Mouse (Mus musculus) lung, embryonic 14.5 days (tissue): ENCODE results near the gene Mzt1. TPM values are rescaled to one million over a fixed set of nuclear protein-coding genes. Genes with fewer than 3 reads are reported as not detected.
A peak's percentile ranks its signal among the peaks of the same experiment; 100 is the strongest.

ENCODE experiments used
- ATAC-seq: fragments of 200-750 bp; cut with Nextera tagmentation; 2 replicates; pipeline ENCODE4 v1.8.0; 2017; ENCODE audit warnings: mild to moderate bottlenecking, moderate TSS enrichment, moderate library complexity; ENCODE audit not compliant: insufficient read depth
- DNase-seq: peaks from one replicate; pipeline ENCODE4 v3.0.0-alpha.2; 2015
- H3K27ac ChIP-seq: fragments of 300-500 bp; sonication (generic); 2 replicates; pipeline ENCODE4 v1.5.1; 2014; ENCODE audit warnings: low read depth, mild to moderate bottlenecking, moderate library complexity
- H3K27me3 ChIP-seq: fragments of 300-500 bp; sonication (generic); 2 replicates; pipeline ENCODE4 v1.6.1; 2014; ENCODE audit warnings: low read length, control low read depth; ENCODE audit not compliant: insufficient read depth
- H3K36me3 ChIP-seq: fragments of 300-500 bp; sonication (generic); 2 replicates; pipeline ENCODE4 v1.6.1; 2014; ENCODE audit warnings: control low read depth; ENCODE audit not compliant: insufficient read depth
- H3K4me1 ChIP-seq: fragments of 300-500 bp; sonication (generic); 2 replicates; pipeline ENCODE4 v1.6.1; 2014; ENCODE audit warnings: antibody characterized with exemption, control low read depth; ENCODE audit not compliant: insufficient read depth
- H3K4me2 ChIP-seq: fragments of 300-500 bp; sonication (generic); 2 replicates; pipeline ENCODE4 v1.6.1; 2014; ENCODE audit warnings: mild to moderate bottlenecking
- H3K4me3 ChIP-seq: fragments of 300-500 bp; sonication (generic); 2 replicates; pipeline ENCODE4 v1.5.1; 2014; ENCODE audit warnings: low read depth, low read length
- H3K9ac ChIP-seq: fragments of 300-500 bp; sonication (generic); 2 replicates; pipeline ENCODE4 v1.6.1; 2014
- H3K9me3 ChIP-seq: fragments of 300-500 bp; sonication (generic); 2 replicates; pipeline ENCODE4 v1.6.1; 2016; ENCODE audit warnings: low read depth, low read length, control low read depth
- CTCF ChIP-seq: IDR thresholded peaks from 2 replicates; pipeline ENCODE4 v1.5.1; 2016; ENCODE audit warnings: antibody characterized with exemption, low read depth
- WGBS: fragments of 180-500 bp; shearing (Covaris S2); extraction: QIAGEN DNeasy Blood & Tissue Kit; methylation state at CpG from one replicate; pipeline ENCODE4 v1.1.7; 2014; 5-methylcytosine and 5-hydroxymethylcytosine counted together
- polyA plus RNA-seq: library from polyadenylated mRNA; unstranded; fragments of >200 nt; fragmentation: Nextera tagmentation; extraction: Ambion mirVana; gene quantifications from 2 replicates; pipeline ENCODE4 v1.2.1, GENCODE M21; 2014

The Mzt1 gene
- polyA plus RNA-seq, 1 experiment from 2014 or later = 68.9 TPM

GRCm38 (mm10) chr14:99018691-99019090, 27.2 kb downstream of the Mzt1 start:
- no peaks in the 10 kb centered on the region for H3K27me3 ChIP-seq
- H3K27ac ChIP-seq = no peak overlapping the region
- no peak overlapping the region for H3K9ac ChIP-seq
- no peaks in the 10 kb centered on the region for H3K36me3 ChIP-seq
- no peaks in the 10 kb centered on the region for H3K9me3 ChIP-seq
- H3K4me1 ChIP-seq = no peaks in the 10 kb centered on the region
- H3K4me3 ChIP-seq = no peak overlapping the region
- no peak for DNase-seq
- 67% methylated on average over 7 of the region's 7 CpGs for WGBS
- 0 out of 2 replicates have a peak, but pooled peaks have one; percentile 41 for ATAC-seq
- TF ChIP-seq CTCF = no peak
- H3K4me2 ChIP-seq = no peak overlapping the region

GRCm38 (mm10) chr14:99010920-99011313, 35.0 kb downstream of the Mzt1 start:
- Histone ChIP-seq H3K36me3 (no peaks in the 10 kb centered on the region), H3K27ac (no peak overlapping the region), H3K4me2 (no peak overlapping the region), H3K9ac (no peak overlapping the region), H3K4me1 (peaks cover 4% of the 10 kb centered on the region; the same call in 1 of the 2 replicates), H3K27me3 (no peaks in the 10 kb centered on the region), H3K9me3 (no peaks in the 10 kb centered on the region), H3K4me3 (no peak overlapping the region)
- 23% methylated on average over 2 of the region's 2 CpGs for WGBS
- TF ChIP-seq CTCF = no peak
- DNase-seq (no peak), ATAC-seq (no peak)

GRCm38 (mm10) chr14:99010224-99010919, 35.6 kb downstream of the Mzt1 start:
- 43% methylated on average over 8 of the region's 8 CpGs for WGBS
- ATAC-seq = no peak
- TF ChIP-seq CTCF = no peak
- H3K27ac ChIP-seq = peak overlapping the region; percentile 61; the same call in 1 of the 2 replicates
- H3K4me3 ChIP-seq = no peak overlapping the region
- H3K4me1 ChIP-seq = peaks cover 4% of the 10 kb centered on the region; the same call in 1 of the 2 replicates
- H3K36me3 ChIP-seq = no peaks in the 10 kb centered on the region
- H3K4me2 ChIP-seq = no peak overlapping the region
- no peak for DNase-seq
- no peaks in the 10 kb centered on the region for H3K27me3 ChIP-seq
- H3K9me3 ChIP-seq = no peaks in the 10 kb centered on the region
- no peak overlapping the region for H3K9ac ChIP-seq

- H3K4me2 ChIP-seq = no peak within 1 kb of the TSS
- no peak for ATAC-seq
- 93% methylated on average over 7 of the region's 7 CpGs for WGBS
- no peak for TF ChIP-seq CTCF
- H3K9me3 ChIP-seq = no peaks in the 10 kb centered on the region
- no peak within 1 kb of the TSS for H3K27ac ChIP-seq
- DNase-seq = no peak
- H3K27me3 ChIP-seq = no peaks in the 10 kb centered on the region
- H3K4me1 ChIP-seq = no peaks in the 10 kb centered on the region
- H3K36me3 ChIP-seq = no peaks in the 10 kb centered on the region
- no peak within 1 kb of the TSS for H3K9ac ChIP-seq
- H3K4me3 ChIP-seq = no peak within 1 kb of the TSS
Measured at GRCm38 (mm10) chr14:98994218-98994617, 51.7 kb downstream of the Mzt1 start, which contains the start of gene Rpl36a-ps1. Rpl36a-ps1 (minus strand) TSS chr14:98994318.

GRCm38 (mm10) chr14:98992482-98992881, 53.5 kb downstream of the Mzt1 start:
- Histone ChIP-seq H3K9me3 (no peaks in the 10 kb centered on the region), H3K36me3 (no peaks in the 10 kb centered on the region), H3K27ac (no peak overlapping the region), H3K4me3 (no peak overlapping the region), H3K4me2 (no peak overlapping the region), H3K9ac (no peak overlapping the region), H3K27me3 (no peaks in the 10 kb centered on the region), H3K4me1 (no peaks in the 10 kb centered on the region)
- DNase-seq (no peak), ATAC-seq (no peak)
- no peak for TF ChIP-seq CTCF
- WGBS = 84% methylated on average over 2 of the region's 2 CpGs

GRCm38 (mm10) chr14:98990636-98991035, 55.3 kb downstream of the Mzt1 start:
- H3K9me3 ChIP-seq = no peaks in the 10 kb centered on the region
- H3K4me3 ChIP-seq = no peak overlapping the region
- no peak for ATAC-seq
- WGBS = 35% methylated on average over 3 of the region's 3 CpGs
- no peak overlapping the region for H3K4me2 ChIP-seq
- no peaks in the 10 kb centered on the region for H3K27me3 ChIP-seq
- DNase-seq = peak; percentile 62
- no peaks in the 10 kb centered on the region for H3K36me3 ChIP-seq
- H3K9ac ChIP-seq = no peak overlapping the region
- no peak for TF ChIP-seq CTCF
- no peaks in the 10 kb centered on the region for H3K4me1 ChIP-seq
- no peak overlapping the region for H3K27ac ChIP-seq

GRCm38 (mm10) chr14:98989818-98990217, 56.1 kb downstream of the Mzt1 start:
- no peak overlapping the region for H3K4me2 ChIP-seq
- no peak overlapping the region for H3K27ac ChIP-seq
- ATAC-seq = no peak
- WGBS = 26% methylated on average over 3 of the region's 3 CpGs
- no peak overlapping the region for H3K4me3 ChIP-seq
- no peak overlapping the region for H3K9ac ChIP-seq
- no peak for DNase-seq
- H3K36me3 ChIP-seq = no peaks in the 10 kb centered on the region
- H3K4me1 ChIP-seq = no peaks in the 10 kb centered on the region
- no peak for TF ChIP-seq CTCF
- no peaks in the 10 kb centered on the region for H3K9me3 ChIP-seq
- no peaks in the 10 kb centered on the region for H3K27me3 ChIP-seq

Other genes with a start within 250 kb of the Mzt1 start
- gene Rpl36a-ps1, start 51.8 kb downstream of the Mzt1 start, polyA plus RNA-seq = 2.0 and 2.1 TPM in 2 replicates
- 79.1 and 93.3 TPM in 2 replicates for gene Bora, start 88 bp upstream of the Mzt1 start, polyA plus RNA-seq
- 17.6 and 18.9 TPM in 2 replicates for gene Pibf1, start 53.3 kb upstream of the Mzt1 start, polyA plus RNA-seq
- gene Dis3, start 53.6 kb upstream of the Mzt1 start, polyA plus RNA-seq = 43.7 and 45.7 TPM in 2 replicates